Mouse (Mus musculus): ENCODE results near the gene Bard1. TPM values are rescaled to one million over a fixed set of nuclear protein-coding genes. Genes with fewer than 3 reads are reported as not detected.
A peak's percentile ranks its signal among the peaks of the same experiment; 100 is the strongest.

Gene Bard1
- polyA plus RNA-seq, 1 experiment, result 4.2 TPM

- TF ChIP-seq CTCF (IDR thresholded peaks at IDR 0.05; ENCODE audit: borderline replicate concordance, extremely low read depth, insufficient read depth, insufficient read length) (no peak), POLR2A (IDR thresholded peaks at IDR 0.05; ENCODE audit: borderline replicate concordance, extremely low read depth, insufficient read depth, insufficient read length, poor library complexity, severe bottlenecking) (no peak)
- DNase-seq (ENCODE audit: low read depth), result no peak
These were observed 50.7 kb downstream of the Bard1 start for GRCm38 (mm10) chr1:71052252-71052651.

GRCm38 (mm10) chr1:71045141-71045540 lies 57.8 kb downstream of the Bard1 start:
- TF ChIP-seq CTCF (IDR thresholded peaks at IDR 0.05; ENCODE audit: borderline replicate concordance, extremely low read depth, insufficient read depth, insufficient read length), result no peak
- DNase-seq (ENCODE audit: low read depth), result no peak

- no peak for DNase-seq (ENCODE audit: low read depth)
- TF ChIP-seq CTCF (IDR thresholded peaks at IDR 0.05; ENCODE audit: borderline replicate concordance, extremely low read depth, insufficient read depth, insufficient read length), result no peak
- no peak for TF ChIP-seq POLR2A (IDR thresholded peaks at IDR 0.05; ENCODE audit: borderline replicate concordance, extremely low read depth, insufficient read depth, insufficient read length, poor library complexity, severe bottlenecking)
These were observed 59.0 kb downstream of the Bard1 start for GRCm38 (mm10) chr1:71043951-71044350.

GRCm38 (mm10) chr1:71036999-71037398 lies 65.9 kb downstream of the Bard1 start:
- DNase-seq (ENCODE audit: low read depth), result peak; percentile 61
- TF ChIP-seq CTCF (IDR thresholded peaks at IDR 0.05; ENCODE audit: borderline replicate concordance, extremely low read depth, insufficient read depth, insufficient read length), result peak; percentile 72; the same call in 1 of the 2 replicates
- TF ChIP-seq POLR2A (IDR thresholded peaks at IDR 0.05; ENCODE audit: borderline replicate concordance, extremely low read depth, insufficient read depth, insufficient read length, poor library complexity, severe bottlenecking), result no peak

GRCm38 (mm10) chr1:71035565-71035964 lies 67.4 kb downstream of the Bard1 start:
- TF ChIP-seq CTCF (IDR thresholded peaks at IDR 0.05; ENCODE audit: borderline replicate concordance, extremely low read depth, insufficient read depth, insufficient read length), result no peak
- no peak for TF ChIP-seq POLR2A (IDR thresholded peaks at IDR 0.05; ENCODE audit: borderline replicate concordance, extremely low read depth, insufficient read depth, insufficient read length, poor library complexity, severe bottlenecking)
- DNase-seq (ENCODE audit: low read depth), result no peak

GRCm38 (mm10) chr1:71022766-71023165 lies 80.2 kb downstream of the Bard1 start:
- DNase-seq (ENCODE audit: low read depth), result no peak
- no peak for TF ChIP-seq POLR2A (IDR thresholded peaks at IDR 0.05; ENCODE audit: borderline replicate concordance, extremely low read depth, insufficient read depth, insufficient read length, poor library complexity, severe bottlenecking)

GRCm38 (mm10) chr1:71014345-71014744 lies 88.6 kb downstream of the Bard1 start:
- DNase-seq (ENCODE audit: low read depth), result no peak
- TF ChIP-seq CTCF (IDR thresholded peaks at IDR 0.05; ENCODE audit: borderline replicate concordance, extremely low read depth, insufficient read depth, insufficient read length) (no peak), POLR2A (IDR thresholded peaks at IDR 0.05; ENCODE audit: borderline replicate concordance, extremely low read depth, insufficient read depth, insufficient read length, poor library complexity, severe bottlenecking) (no peak)

- TF ChIP-seq POLR2A (IDR thresholded peaks at IDR 0.05; ENCODE audit: borderline replicate concordance, extremely low read depth, insufficient read depth, insufficient read length, poor library complexity, severe bottlenecking), result no peak
- no peak for TF ChIP-seq CTCF (IDR thresholded peaks at IDR 0.05; ENCODE audit: borderline replicate concordance, extremely low read depth, insufficient read depth, insufficient read length)
- no peak for DNase-seq (ENCODE audit: low read depth)
These were observed 96.9 kb downstream of the Bard1 start for GRCm38 (mm10) chr1:71005998-71006397.

- TF ChIP-seq POLR2A (IDR thresholded peaks at IDR 0.05; ENCODE audit: borderline replicate concordance, extremely low read depth, insufficient read depth, insufficient read length, poor library complexity, severe bottlenecking), result no peak
- TF ChIP-seq CTCF (IDR thresholded peaks at IDR 0.05; ENCODE audit: borderline replicate concordance, extremely low read depth, insufficient read depth, insufficient read length), result no peak
- DNase-seq (ENCODE audit: low read depth), result no peak
These were observed 98.8 kb downstream of the Bard1 start for GRCm38 (mm10) chr1:71004177-71004576.

GRCm38 (mm10) chr1:71003741-71004140 lies 99.2 kb downstream of the Bard1 start:
- DNase-seq (ENCODE audit: low read depth), result no peak
- TF ChIP-seq POLR2A (IDR thresholded peaks at IDR 0.05; ENCODE audit: borderline replicate concordance, extremely low read depth, insufficient read depth, insufficient read length, poor library complexity, severe bottlenecking) (no peak), CTCF (IDR thresholded peaks at IDR 0.05; ENCODE audit: borderline replicate concordance, extremely low read depth, insufficient read depth, insufficient read length) (no peak)

GRCm38 (mm10) chr1:70997377-70997993 lies 105.5 kb downstream of the Bard1 start:
- TF ChIP-seq POLR2A (IDR thresholded peaks at IDR 0.05; ENCODE audit: borderline replicate concordance, extremely low read depth, insufficient read depth, insufficient read length, poor library complexity, severe bottlenecking) (no peak), CTCF (IDR thresholded peaks at IDR 0.05; ENCODE audit: borderline replicate concordance, extremely low read depth, insufficient read depth, insufficient read length) (no peak)
- peak; percentile 75 for DNase-seq (ENCODE audit: low read depth)

- TF ChIP-seq CTCF (IDR thresholded peaks at IDR 0.05; ENCODE audit: borderline replicate concordance, extremely low read depth, insufficient read depth, insufficient read length), result no peak
- no peak for TF ChIP-seq POLR2A (IDR thresholded peaks at IDR 0.05; ENCODE audit: borderline replicate concordance, extremely low read depth, insufficient read depth, insufficient read length, poor library complexity, severe bottlenecking)
- peak; percentile 22 for DNase-seq (ENCODE audit: low read depth)
These were observed 106.2 kb downstream of the Bard1 start for GRCm38 (mm10) chr1:70996766-70997165.

Measured in brain, embryonic 14.5 days (tissue).